Mouse (Mus musculus): ENCODE data around the gene A830018L16Rik. TPM values are rescaled to one million over a fixed set of nuclear protein-coding genes. Genes with fewer than 3 reads are reported as not detected.

Gene A830018L16Rik
- polyA plus RNA-seq (2012; rRNA removed; ENCODE audit: low replicate concordance), result 2.3 and 2.8 TPM in 2 replicates

GRCm38 (mm10) chr1:11413894-11414556 lies at the start of gene A830018L16Rik:
A830018L16Rik (plus strand) TSS chr1:11414105.

All from subcutaneous adipose tissue, adult 2 months (tissue).